Mouse (Mus musculus) skeletal muscle tissue, adult 2 months (tissue): Measurements from ENCODE around the gene 4930572O03Rik.
"Not testable (repeated sequence)": the region's sequence is repeated elsewhere in the genome, so short reads cannot be mapped to it uniquely, and the experiment has no call there.

Experiments
- DNase-seq: peaks from one replicate; pipeline ENCODE4 v3.0.0-alpha.2; 2012; ENCODE audit warnings: low read depth, low spot score

4930572O03Rik gene

DNA sequence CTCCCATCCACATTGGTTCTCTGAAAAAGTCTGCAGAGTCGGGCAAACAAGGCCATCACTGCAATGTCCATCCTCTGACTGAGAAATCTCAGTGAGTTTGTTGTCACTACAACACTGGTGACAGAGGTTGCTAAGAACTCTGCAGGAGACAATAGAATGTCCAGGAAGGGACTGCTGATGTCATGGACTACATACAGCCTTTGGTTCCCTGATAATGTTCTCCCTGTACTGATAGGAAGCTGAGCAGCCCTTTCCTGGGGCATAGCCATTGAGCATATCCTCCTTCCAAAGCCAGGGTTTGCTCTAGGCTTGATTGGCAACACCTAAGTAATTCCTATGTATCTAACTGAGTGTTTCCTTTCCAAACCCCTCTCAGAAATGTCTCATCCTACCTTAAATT lies at the start of gene 4930572O03Rik:
Gene 4930572O03Rik, minus strand, starts transcription at position 101 of the 400 bp plus-strand sequence.
- not testable (repeated sequence) for DNase-seq

DNA sequence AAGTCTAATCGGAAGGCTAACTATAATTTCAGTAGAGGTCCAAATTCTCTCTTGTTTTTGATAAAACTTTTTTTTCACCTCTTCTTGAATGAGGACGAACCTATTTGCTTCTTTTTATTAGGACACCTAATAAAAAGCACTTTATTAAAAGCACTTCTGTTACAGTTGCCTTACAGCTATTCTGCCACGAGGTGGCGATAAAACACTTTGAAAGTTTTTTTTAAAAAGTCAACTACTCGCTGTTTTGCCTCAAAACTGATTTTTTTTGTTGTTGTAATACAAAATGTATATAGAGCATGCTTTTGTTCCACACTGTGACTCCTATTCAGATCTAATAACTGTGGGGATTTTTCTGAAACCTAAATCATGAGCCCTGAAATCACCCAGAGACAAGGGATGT lies 46.0 kb upstream of the 4930572O03Rik start:
- not testable (repeated sequence) for DNase-seq

DNA sequence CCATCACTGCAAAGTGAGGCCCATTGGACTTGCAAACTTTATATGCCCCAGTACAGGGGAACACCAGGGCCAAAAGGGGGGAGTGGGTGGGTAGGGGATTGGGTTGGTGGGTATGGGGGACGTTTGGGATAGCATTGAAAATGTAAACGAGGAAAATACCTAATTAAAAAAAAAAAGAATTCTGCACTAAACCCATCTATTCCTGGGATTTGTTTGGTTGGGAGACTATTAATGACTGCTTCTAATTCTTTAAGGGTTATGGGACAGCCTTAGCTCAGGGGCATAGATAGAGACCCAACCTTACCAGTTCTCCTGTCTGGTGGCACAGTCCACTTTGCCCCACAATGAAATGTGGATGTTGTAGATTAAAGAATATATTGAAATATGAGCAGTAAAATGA lies 40.9 kb upstream of the 4930572O03Rik start:
- not testable (repeated sequence) for DNase-seq

DNA sequence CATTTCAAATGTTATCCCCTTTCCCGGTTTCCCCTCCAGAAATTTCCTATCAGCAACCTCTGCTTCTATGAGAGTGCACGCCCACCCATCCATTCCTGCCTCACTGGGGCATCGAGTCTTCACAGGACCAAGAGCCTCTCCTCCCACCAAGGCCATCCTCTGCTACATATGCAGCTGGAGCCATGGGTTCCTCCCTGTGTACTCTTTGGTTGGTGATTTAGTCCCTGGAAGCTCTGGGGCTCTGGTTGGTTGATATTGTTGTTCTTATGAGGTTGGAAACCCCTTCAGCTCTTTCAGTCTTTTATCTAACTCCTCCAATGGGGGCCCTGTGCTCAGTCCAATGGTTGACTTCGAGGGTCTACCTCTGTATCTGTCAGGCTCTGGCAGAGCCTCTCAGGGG lies 35.0 kb upstream of the 4930572O03Rik start:
- DNase-seq: not testable (repeated sequence)

DNA sequence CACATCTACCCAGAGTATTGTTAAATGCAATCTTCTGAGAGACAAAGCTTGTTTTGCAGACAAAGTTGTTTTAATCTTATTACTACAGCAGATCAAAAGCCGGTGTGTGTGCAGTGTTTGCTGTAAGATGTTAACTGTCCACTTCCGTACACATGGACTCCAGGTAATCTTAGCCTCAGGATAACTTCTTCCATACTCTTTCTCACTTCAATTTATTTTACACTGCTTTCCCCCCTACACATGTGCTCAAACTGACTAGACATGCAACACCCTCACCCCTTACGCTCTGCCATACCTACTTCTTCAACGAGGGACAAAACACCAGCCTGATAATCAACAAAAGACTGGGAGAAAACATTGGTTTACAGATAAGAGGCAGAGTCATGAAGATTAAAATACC lies 34.0 kb upstream of the 4930572O03Rik start:
- not testable (repeated sequence) for DNase-seq

DNA sequence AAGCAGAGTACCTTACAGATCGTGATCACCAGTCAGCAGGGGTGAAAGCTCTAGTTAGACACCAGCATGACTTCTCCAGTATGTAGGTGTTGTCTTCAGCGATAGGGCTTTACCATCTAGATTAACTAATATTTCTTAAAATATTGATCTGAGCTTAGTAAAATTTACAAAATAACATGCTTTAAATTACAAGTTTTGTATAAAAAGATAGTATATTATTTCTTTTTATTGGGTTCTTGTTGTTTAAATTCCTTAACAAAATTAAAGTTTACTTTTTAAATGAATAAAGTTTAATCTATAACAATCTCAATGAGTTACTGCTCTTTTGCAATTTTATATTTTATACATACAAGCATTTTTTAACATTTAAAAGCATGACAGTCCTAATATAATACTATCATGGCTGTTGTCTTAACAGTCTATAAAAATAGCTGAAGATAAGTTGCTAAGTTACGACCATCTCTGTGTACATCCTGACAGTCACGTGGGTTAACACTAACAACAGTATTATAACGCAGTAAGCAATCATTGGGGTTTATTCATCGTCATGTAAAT lies 32.9 kb upstream of the 4930572O03Rik start:
- not testable (repeated sequence) for DNase-seq

DNA sequence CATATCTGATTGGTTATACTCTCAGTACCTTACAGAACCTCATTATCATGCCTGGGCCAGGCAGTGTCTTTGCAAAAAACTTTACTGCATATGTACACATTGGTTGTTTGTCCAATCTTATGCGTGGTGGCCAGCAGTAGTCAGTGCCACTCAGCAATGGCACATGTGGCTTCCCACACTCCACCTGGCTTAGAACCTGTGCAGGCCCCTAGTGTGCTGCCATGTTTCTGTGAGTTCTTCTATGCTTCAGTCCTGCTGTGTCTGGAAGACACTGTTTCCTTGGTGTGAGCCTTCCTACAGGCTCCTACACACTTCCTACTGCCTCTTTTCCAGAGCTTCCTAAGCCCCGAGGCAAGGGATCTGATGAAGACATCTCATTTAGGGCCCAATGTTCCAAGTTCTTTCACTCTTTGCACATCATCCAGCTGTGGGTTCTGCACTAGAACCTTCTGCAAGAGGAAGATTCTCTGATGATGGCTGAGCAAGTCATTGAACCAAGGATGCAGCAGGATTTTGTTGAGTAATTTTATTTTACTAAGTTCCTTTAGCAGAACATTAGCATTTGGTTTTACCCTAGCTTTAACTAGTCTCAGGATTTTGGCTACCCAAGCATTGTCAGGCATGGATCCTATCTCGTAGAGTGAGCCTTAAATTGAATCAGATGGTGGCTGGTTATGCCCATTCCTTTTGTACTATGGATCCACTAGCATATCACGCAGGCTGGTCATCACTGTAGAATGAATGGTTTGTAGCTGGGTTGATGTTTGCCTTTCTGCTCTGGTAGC lies 32.2 kb upstream of the 4930572O03Rik start:
- not testable (repeated sequence) for DNase-seq

DNA sequence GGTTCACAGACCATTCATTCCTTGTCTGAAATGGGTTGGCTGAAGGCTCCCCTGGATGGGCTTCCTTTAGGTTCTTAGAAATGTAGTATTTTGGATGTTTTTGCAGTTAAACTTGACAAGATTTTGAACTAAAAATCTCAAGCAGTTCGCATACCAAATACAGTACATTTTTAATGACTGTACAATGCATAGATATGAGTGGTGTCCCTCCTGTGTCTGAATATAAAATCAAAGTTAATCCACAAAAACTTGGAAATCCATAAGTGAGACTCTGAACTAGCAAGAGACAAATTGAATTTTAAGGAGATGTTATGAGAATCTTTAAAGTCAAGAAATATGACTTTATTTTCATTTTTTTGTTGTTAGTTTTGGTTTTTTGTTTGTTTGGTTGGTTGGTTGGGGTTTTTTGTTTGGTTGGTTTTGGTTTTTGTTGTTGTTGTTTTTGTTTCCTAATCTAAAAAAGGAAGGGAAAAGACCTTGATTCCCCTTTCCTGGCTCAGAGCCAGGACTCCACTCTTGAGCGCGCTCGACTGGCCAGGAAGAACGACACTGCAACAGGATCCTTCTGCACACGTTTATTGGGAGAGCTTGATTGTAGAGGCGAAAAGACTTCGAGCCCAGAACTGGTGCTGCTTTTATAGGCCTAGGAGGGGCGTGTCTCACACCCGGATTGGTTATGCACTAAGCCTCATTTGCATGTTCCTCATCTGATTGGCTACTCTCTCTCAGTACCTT lies 24.6 kb upstream of the 4930572O03Rik start:
- DNase-seq: not testable (repeated sequence)

DNA sequence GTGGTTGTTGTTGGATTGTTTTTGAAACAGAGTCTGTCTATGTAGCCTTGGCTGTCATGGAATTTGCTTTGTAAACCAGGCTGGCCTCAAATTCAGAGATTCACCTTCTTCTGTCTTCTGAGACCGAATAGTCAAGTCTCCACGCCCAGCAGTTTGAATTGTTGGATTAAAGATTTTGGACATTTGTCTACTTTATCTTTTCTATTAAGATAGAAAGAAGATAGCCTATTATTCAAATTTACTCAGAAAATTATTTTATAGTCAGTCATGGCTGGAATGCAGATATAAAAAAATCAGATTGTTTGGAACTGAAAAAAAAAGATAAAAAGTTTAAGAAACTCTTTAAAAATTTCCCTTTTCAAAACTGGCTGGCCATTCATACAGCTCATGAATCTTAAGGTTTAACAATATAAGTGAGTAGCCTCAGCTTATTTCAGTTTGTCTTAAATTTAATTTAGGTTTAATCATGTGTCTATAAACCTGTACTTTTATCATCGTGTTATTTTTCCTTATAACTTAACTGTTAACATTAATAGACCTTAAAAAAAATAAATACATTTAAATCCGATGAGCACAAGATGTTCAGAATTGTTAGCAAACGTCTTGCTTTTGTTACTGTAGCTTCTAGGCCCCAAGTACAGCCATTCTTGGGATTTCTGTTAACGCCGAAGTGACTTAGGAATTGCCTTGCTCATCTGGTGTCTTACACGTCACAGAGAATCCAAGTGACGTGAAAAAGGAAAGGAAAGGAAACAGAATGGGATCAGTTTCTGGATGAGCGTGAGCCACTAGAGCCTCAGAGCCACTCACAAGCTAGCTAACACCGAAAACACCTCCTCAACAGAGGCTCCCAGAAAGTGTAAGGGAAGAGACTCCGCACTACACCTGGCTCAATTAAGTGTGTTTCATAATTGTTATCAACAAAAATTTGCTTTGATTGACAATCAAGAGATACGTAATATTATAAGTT lies 23.4 kb upstream of the 4930572O03Rik start:
- DNase-seq: not testable (repeated sequence)

DNA sequence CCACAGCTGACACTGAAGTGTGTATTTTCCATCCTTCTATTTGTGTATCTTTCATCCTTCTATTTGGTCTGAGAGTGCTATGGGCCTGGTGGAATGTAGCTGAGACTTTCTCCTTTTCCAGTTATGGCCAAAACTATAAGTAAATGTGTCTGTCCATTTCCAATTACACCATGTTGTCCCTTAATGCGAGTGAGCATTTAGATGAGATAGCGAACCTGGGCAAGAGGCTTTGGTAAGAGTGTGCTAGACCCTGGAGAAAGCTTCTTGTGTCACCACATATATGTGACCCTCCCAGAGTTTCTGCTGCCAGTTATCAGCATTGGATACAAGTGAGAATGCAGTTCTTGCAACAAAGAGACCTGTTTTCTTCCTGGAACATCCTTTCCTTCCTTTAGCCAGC lies 22.0 kb upstream of the 4930572O03Rik start:
- not testable (repeated sequence) for DNase-seq

DNA sequence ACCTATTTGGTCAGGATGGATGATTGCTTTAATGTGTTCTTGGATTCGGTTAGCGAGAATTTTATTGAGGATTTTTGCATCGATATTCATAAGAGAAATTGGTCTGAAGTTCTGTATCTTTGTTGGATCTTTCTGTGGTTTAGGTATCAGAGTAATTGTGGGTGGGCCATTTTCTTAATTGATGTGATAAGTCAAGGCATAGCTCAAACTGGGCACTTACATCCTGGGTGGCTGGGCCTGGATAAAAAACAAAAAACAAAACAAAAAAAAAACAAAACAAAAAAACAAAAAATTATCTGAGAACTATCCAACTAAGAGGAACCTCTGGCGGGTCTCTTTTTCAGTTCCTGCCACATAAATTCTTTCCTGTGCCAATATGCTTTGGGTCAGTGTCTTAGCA lies 20.9 kb upstream of the 4930572O03Rik start:
- DNase-seq: not testable (repeated sequence)

DNA sequence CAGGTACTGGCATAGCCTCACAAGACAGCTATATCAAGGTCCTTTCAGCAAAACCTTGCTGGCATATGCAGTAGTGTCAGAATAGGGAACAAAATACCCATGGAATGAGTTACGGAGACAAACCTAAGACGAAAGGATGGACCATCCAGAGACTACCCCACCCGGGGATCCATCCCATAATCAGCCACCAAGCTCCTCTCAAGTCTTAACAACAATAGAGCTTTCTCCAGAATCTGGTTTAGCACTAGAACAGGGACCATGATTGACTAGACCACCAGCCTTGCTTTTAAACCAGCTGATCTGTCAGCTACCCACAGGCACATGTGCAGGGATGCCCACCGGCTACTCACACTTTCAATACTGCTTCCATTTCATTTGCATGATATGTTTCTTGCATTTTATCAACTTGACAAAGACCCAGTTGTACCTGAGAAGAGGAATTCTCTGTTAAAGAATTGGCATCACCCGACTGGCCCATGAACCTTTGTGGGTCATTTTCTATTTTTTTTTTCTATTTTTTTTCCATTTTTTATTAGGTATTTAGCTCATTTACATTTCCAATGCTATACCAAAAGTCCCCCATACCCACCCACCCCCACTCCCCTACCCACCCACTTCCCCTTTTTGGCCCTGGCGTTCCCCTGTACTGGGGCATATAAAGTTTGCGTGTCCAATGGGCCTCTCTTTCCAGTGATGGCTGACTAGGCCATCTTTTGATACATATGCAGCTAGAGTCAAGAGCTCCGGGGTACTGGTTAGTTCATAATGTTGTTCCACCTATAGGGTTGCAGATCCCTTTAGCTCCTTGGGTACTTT lies 17.8 kb upstream of the 4930572O03Rik start:
- DNase-seq: not testable (repeated sequence)

DNA sequence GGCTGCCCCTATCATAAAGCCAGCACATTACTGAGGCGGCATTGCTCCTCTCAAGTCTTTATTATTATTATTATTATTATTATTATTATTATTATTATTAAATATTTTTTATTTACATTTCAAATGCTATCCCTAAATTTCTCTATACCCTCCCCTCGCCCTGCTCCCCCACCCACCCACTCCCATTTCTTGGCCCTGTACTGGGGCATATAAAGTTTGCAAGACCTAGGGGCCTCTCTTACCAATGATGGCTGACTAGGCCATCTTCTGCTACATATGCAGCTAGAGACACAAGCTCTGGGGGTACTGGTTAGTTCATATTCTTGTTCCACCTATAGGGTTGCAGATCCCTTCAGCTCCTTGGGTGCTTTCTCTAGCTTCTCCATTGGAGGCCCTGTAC lies 17.1 kb upstream of the 4930572O03Rik start:
- DNase-seq: not testable (repeated sequence)

DNA sequence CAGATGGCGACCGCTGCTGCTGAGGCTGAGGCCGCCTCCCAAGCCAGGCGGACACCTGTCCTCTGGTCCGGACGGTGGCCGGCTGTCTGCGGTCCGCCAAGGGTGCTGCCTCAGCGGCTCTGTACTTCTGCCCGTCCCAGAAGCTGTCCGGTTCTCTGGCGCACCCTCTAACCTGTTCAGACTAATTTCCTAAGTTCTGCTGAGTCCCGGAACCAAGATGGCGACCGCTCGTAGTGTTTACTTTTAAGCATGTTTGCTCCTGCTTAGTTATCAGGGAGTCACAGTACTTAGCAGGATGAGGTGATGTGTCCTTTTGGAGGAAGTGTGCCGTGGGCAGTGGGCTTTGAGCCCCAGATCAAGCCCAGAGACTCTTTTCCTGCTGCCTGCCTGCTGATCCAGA lies 13.9 kb upstream of the 4930572O03Rik start:
- DNase-seq: not testable (repeated sequence)

DNA sequence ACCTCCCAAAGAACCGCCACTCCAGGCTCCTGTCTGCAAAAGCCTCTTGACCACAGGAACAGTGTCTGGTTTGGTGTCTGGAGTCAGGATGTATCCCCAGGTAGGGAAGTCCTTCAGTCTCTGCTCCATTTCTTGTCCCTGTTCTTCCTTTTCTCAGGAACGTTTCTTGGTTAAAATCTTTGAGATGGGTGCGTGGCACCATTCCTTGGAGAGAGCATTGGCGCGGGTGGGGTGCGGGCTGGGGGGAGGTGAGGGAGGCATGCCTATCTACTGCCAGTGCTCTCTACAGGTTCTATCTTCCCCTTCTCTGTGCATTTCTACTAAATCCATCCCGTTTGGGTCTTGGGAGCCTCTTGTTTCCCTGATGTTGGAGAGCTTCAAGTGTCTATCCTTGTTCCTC lies 7.0 kb upstream of the 4930572O03Rik start:
- DNase-seq: not testable (repeated sequence)

DNA sequence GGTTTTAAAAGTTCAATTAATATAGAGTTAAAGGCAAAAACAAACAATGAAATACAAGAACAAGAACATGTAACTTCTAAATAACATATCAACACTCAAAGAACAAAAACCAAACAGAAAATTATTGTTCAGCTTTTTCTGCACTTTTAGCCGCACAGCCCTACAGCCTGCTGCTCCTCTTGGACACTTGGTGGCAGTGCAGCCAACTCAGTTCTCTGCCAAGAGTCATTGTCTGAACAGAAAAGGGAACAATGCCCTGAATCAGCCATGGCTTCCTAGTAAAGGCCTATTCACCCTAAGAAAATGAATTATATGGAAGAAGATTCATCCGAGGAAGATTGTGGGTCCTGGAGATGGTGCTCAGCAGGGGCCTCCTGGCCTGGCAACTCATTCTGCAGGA lies 4.5 kb downstream of the 4930572O03Rik start:
- DNase-seq: not testable (repeated sequence)

DNA sequence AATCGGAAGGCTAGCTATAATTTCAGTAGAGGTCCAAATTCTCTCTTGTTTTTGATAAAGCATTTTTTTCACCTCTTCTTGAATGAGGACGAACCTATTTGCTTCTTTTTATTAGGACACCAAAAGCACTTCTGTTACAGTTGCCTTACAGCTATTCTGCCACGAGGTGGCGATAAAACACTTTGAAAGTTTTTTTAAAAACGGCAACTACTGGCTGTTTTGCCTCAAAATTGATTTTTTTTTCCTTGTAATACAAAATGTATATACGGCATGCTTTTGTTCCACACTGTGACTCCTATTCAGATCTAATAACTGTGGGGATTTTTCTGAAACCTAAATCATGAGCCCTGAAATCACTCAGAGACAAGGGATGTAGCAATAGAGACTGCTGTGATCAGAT lies 11.2 kb downstream of the 4930572O03Rik start:
- not testable (repeated sequence) for DNase-seq

DNA sequence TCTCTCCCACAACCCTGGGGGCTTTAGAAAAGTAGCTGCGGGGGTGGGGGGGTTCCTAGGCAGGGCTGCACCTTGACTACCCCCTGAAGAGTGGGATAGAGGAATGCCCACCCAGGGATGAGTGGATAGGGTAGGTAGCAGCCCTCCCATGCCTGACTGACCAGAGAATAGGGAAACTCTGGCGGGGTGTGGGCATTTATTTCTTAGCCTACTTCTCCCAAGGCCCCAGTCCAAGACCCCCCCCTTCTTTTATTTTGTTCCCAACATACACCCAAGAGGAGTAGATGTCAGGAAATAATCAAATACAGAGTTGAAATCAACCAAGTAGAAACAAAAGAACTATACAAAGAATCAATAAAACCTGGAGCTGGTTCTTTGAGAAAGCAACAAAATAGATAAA lies 19.2 kb downstream of the 4930572O03Rik start:
- not testable (repeated sequence) for DNase-seq

DNA sequence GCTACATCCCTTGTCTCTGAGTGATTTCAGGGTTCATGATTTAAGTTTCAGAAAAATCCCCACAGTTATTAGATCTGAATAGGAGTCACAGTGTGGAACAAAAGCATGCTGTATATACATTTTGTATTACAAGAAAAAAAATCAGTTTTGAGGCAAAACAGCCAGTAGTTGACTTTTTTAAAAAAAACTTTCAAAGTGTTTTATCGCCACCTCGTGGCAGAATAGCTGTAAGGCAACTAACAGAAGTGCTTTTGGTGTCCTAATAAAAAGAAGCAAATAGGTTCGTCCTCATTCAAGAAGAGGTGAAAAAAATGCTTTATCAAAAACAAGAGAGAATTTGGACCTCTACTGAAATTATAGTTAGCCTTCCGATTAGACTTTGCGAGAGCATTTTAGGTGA lies 26.8 kb downstream of the 4930572O03Rik start:
- not testable (repeated sequence) for DNase-seq

DNA sequence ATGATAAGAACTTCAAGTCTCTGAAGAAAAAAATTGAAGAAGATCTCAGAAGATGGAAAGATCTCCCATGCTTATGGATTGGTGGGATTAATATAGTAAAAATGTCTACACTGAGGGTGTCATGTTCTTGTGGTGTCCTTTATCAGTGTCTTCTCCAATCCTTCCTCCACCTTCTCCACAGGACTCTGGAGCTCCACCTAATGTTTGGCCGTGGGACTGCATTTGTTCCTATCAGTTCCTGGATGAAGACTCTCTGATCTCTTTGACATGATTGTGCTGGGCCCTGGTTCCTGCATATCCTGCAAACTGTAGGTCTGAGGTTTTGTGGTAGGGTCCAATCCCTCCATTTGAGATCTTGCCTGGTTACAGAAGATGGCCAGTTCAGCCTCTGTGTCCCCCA lies 28.7 kb downstream of the 4930572O03Rik start:
- DNase-seq: not testable (repeated sequence)
